Mouse (Mus musculus): Measurements from ENCODE around the gene Pilrb2. TPM values are rescaled to one million over a fixed set of nuclear protein-coding genes. Genes with fewer than 3 reads are reported as not detected.

Gene Pilrb2
- polyA plus RNA-seq, 1 experiment: 0.83 TPM

GRCm38 (mm10) chr5:137833500-137833899, 38.1 kb downstream of the Pilrb2 start:
- peaks cover 2% of the 10 kb centered on the region for H3K27me3 ChIP-seq (replicated peaks)
- peaks cover 19% of the 10 kb centered on the region for H3K4me1 ChIP-seq
- no peak for TF ChIP-seq FLI1 (IDR thresholded peaks at IDR 0.05; ENCODE audit: low read length)
- TF ChIP-seq GATA1 (IDR thresholded peaks at IDR 0.05; ENCODE audit: borderline replicate concordance, low read length): no peak
- H3K9me3 ChIP-seq: no peaks in the 10 kb centered on the region
- H3K36me3 ChIP-seq (replicated peaks; ENCODE audit: low read length): no peaks in the 10 kb centered on the region
- no peak overlapping the region for H3K4me3 ChIP-seq (replicated peaks)

GRCm38 (mm10) chr5:137831506-137831905, 40.1 kb downstream of the Pilrb2 start:
- peaks cover 2% of the 10 kb centered on the region for H3K27me3 ChIP-seq (replicated peaks)
- H3K9me3 ChIP-seq: no peaks in the 10 kb centered on the region
- H3K36me3 ChIP-seq (replicated peaks; ENCODE audit: low read length): no peaks in the 10 kb centered on the region
- H3K4me3 ChIP-seq (replicated peaks): no peak overlapping the region
- peaks cover 19% of the 10 kb centered on the region for H3K4me1 ChIP-seq
- no peak for TF ChIP-seq FLI1 (IDR thresholded peaks at IDR 0.05; ENCODE audit: low read length)
- no peak for TF ChIP-seq GATA1 (IDR thresholded peaks at IDR 0.05; ENCODE audit: borderline replicate concordance, low read length)

GRCm38 (mm10) chr5:137831106-137831505, 40.5 kb downstream of the Pilrb2 start:
- Histone ChIP-seq H3K4me1 (peaks cover 19% of the 10 kb centered on the region), H3K4me3 (replicated peaks) (no peak overlapping the region), H3K9me3 (no peaks in the 10 kb centered on the region), H3K36me3 (replicated peaks; ENCODE audit: low read length) (no peaks in the 10 kb centered on the region), H3K27me3 (replicated peaks) (peaks cover 2% of the 10 kb centered on the region)
- no peak for TF ChIP-seq GATA1 (IDR thresholded peaks at IDR 0.05; ENCODE audit: borderline replicate concordance, low read length)
- TF ChIP-seq FLI1 (IDR thresholded peaks at IDR 0.05; ENCODE audit: low read length): no peak

GRCm38 (mm10) chr5:137830238-137830637, 41.4 kb downstream of the Pilrb2 start:
- no peaks in the 10 kb centered on the region for H3K9me3 ChIP-seq
- H3K4me3 ChIP-seq (replicated peaks): no peak overlapping the region
- H3K27me3 ChIP-seq (replicated peaks): peaks cover 2% of the 10 kb centered on the region
- H3K36me3 ChIP-seq (replicated peaks; ENCODE audit: low read length): no peaks in the 10 kb centered on the region
- TF ChIP-seq FLI1 (IDR thresholded peaks at IDR 0.05; ENCODE audit: low read length) (no peak), GATA1 (IDR thresholded peaks at IDR 0.05; ENCODE audit: borderline replicate concordance, low read length) (no peak)
- H3K4me1 ChIP-seq: peaks cover 19% of the 10 kb centered on the region

GRCm38 (mm10) chr5:137828694-137829093, 42.9 kb downstream of the Pilrb2 start:
- no peak overlapping the region for H3K4me3 ChIP-seq (replicated peaks)
- H3K36me3 ChIP-seq (replicated peaks; ENCODE audit: low read length): no peaks in the 10 kb centered on the region
- no peaks in the 10 kb centered on the region for H3K27me3 ChIP-seq (replicated peaks)
- TF ChIP-seq GATA1 (IDR thresholded peaks at IDR 0.05; ENCODE audit: borderline replicate concordance, low read length): no peak
- no peak for TF ChIP-seq FLI1 (IDR thresholded peaks at IDR 0.05; ENCODE audit: low read length)
- no peaks in the 10 kb centered on the region for H3K9me3 ChIP-seq
- peaks cover 19% of the 10 kb centered on the region for H3K4me1 ChIP-seq

- Histone ChIP-seq H3K27me3 (replicated peaks) (peaks cover 3% of the 10 kb centered on the region), H3K36me3 (replicated peaks; ENCODE audit: low read length) (no peaks in the 10 kb centered on the region), H3K9me3 (no peaks in the 10 kb centered on the region), H3K4me3 (replicated peaks) (no peak overlapping the region), H3K4me1 (peaks cover 21% of the 10 kb centered on the region)
- no peak for TF ChIP-seq GATA1 (IDR thresholded peaks at IDR 0.05; ENCODE audit: borderline replicate concordance, low read length)
- no peak for TF ChIP-seq FLI1 (IDR thresholded peaks at IDR 0.05; ENCODE audit: low read length)
Observed at GRCm38 (mm10) chr5:137826421-137826820, 45.2 kb downstream of the Pilrb2 start.

GRCm38 (mm10) chr5:137825971-137826370, 45.6 kb downstream of the Pilrb2 start:
- TF ChIP-seq GATA1 (IDR thresholded peaks at IDR 0.05; ENCODE audit: borderline replicate concordance, low read length): no peak
- no peak for TF ChIP-seq FLI1 (IDR thresholded peaks at IDR 0.05; ENCODE audit: low read length)
- Histone ChIP-seq H3K4me1 (peaks cover 19% of the 10 kb centered on the region), H3K4me3 (replicated peaks) (no peak overlapping the region), H3K36me3 (replicated peaks; ENCODE audit: low read length) (no peaks in the 10 kb centered on the region), H3K27me3 (replicated peaks) (peaks cover 3% of the 10 kb centered on the region), H3K9me3 (no peaks in the 10 kb centered on the region)

GRCm38 (mm10) chr5:137825030-137825429, 46.6 kb downstream of the Pilrb2 start:
- TF ChIP-seq GATA1 (IDR thresholded peaks at IDR 0.05; ENCODE audit: borderline replicate concordance, low read length) (no peak), FLI1 (IDR thresholded peaks at IDR 0.05; ENCODE audit: low read length) (no peak)

GRCm38 (mm10) chr5:137823455-137824045, 48.1 kb downstream of the Pilrb2 start:
- Histone ChIP-seq H3K36me3 (replicated peaks; ENCODE audit: low read length) (no peaks in the 10 kb centered on the region), H3K4me3 (replicated peaks) (peak overlapping the region; percentile 65), H3K4me1 (peaks cover 3% of the 10 kb centered on the region; the same call in 1 of the 2 replicates), H3K9me3 (no peaks in the 10 kb centered on the region), H3K27me3 (replicated peaks) (peaks cover 4% of the 10 kb centered on the region)
- TF ChIP-seq FLI1 (IDR thresholded peaks at IDR 0.05; ENCODE audit: low read length): no peak
- TF ChIP-seq GATA1 (IDR thresholded peaks at IDR 0.05; ENCODE audit: borderline replicate concordance, low read length): no peak

More at GRCm38 (mm10) chr5:137825030-137825429, 46.6 kb downstream of the Pilrb2 start:
- no peaks in the 10 kb centered on the region for H3K36me3 ChIP-seq (replicated peaks; ENCODE audit: low read length)
- H3K4me3 ChIP-seq (replicated peaks): no peak overlapping the region
- H3K4me1 ChIP-seq: peaks cover 14% of the 10 kb centered on the region
- no peaks in the 10 kb centered on the region for H3K9me3 ChIP-seq
- H3K27me3 ChIP-seq (replicated peaks): peaks cover 3% of the 10 kb centered on the region

- peaks cover 4% of the 10 kb centered on the region for H3K27me3 ChIP-seq (replicated peaks)
- no peak for TF ChIP-seq GATA1 (IDR thresholded peaks at IDR 0.05; ENCODE audit: borderline replicate concordance, low read length)
- TF ChIP-seq FLI1 (IDR thresholded peaks at IDR 0.05; ENCODE audit: low read length): no peak
- H3K36me3 ChIP-seq (replicated peaks; ENCODE audit: low read length): no peaks in the 10 kb centered on the region
- H3K9me3 ChIP-seq: no peaks in the 10 kb centered on the region
- H3K4me3 ChIP-seq (replicated peaks): no peak overlapping the region
- 0 out of 2 replicates have a peak, but pooled peaks cover 3% of the 10 kb centered on the region for H3K4me1 ChIP-seq
Observed at GRCm38 (mm10) chr5:137822602-137823001, 49.0 kb downstream of the Pilrb2 start.

All from megakaryocyte, embryonic 14.5 days (primary cell).